Mouse (Mus musculus): ENCODE measurements around the gene Mindy4. TPM values are rescaled to one million over a fixed set of nuclear protein-coding genes. Genes with fewer than 3 reads are reported as not detected.
A peak's percentile ranks its signal among the peaks of the same experiment; 100 is the strongest.

Gene Mindy4
- polyA plus RNA-seq, 1 experiment from 2014 or later = 17.2 TPM

GRCm38 (mm10) chr6:55256500-55257191, 53.5 kb downstream of the Mindy4 start:
- no peak for DNase-seq (ENCODE audit: low spot score)
- no peak overlapping the region for H3K27ac ChIP-seq (replicated peaks; ENCODE audit: low read depth, low read length)
- 81% methylated on average over 13 of the region's 13 CpGs for WGBS

GRCm38 (mm10) chr6:55257246-55257645, 54.1 kb downstream of the Mindy4 start:
- no peak overlapping the region for H3K4me2 ChIP-seq (ENCODE audit: low read depth, severe bottlenecking)
- no peak for ATAC-seq (ENCODE audit: insufficient number of reproducible peaks, low FRiP score, low TSS enrichment, low read depth)
- H3K9me3 ChIP-seq (ENCODE audit: control insufficient read depth, low read length) = no peaks in the 10 kb centered on the region
- H3K4me1 ChIP-seq (ENCODE audit: control insufficient read depth, insufficient read depth, low read length) = peaks cover 20% of the 10 kb centered on the region
- WGBS = 85% methylated on average over 7 of the region's 7 CpGs
- no peaks in the 10 kb centered on the region for H3K27me3 ChIP-seq (ENCODE audit: control insufficient read depth, insufficient read depth, low read length)
- no peak overlapping the region for H3K4me3 ChIP-seq (ENCODE audit: low read depth, low read length)
- H3K27ac ChIP-seq (replicated peaks; ENCODE audit: low read depth, low read length) = no peak overlapping the region
- no peaks in the 10 kb centered on the region for H3K36me3 ChIP-seq (ENCODE audit: control insufficient read depth, insufficient read depth, low read length)
- no peak overlapping the region for H3K9ac ChIP-seq (ENCODE audit: low read length)
- no peak for DNase-seq (ENCODE audit: low spot score)

More at GRCm38 (mm10) chr6:55256500-55257191, 53.5 kb downstream of the Mindy4 start:
- H3K9me3 ChIP-seq (ENCODE audit: control insufficient read depth, low read length) = no peaks in the 10 kb centered on the region
- ATAC-seq (ENCODE audit: insufficient number of reproducible peaks, low FRiP score, low TSS enrichment, low read depth) = no peak
- no peak overlapping the region for H3K4me2 ChIP-seq (ENCODE audit: low read depth, severe bottlenecking)
- no peaks in the 10 kb centered on the region for H3K36me3 ChIP-seq (ENCODE audit: control insufficient read depth, insufficient read depth, low read length)
- H3K4me1 ChIP-seq (ENCODE audit: control insufficient read depth, insufficient read depth, low read length) = peaks cover 20% of the 10 kb centered on the region
- no peak overlapping the region for H3K9ac ChIP-seq (ENCODE audit: low read length)
- H3K27me3 ChIP-seq (ENCODE audit: control insufficient read depth, insufficient read depth, low read length) = no peaks in the 10 kb centered on the region
- no peak overlapping the region for H3K4me3 ChIP-seq (ENCODE audit: low read depth, low read length)

GRCm38 (mm10) chr6:55258428-55259325, 55.5 kb downstream of the Mindy4 start:
- 65% methylated on average over 14 of the region's 14 CpGs for WGBS
- no peaks in the 10 kb centered on the region for H3K27me3 ChIP-seq (ENCODE audit: control insufficient read depth, insufficient read depth, low read length)
- H3K4me1 ChIP-seq (ENCODE audit: control insufficient read depth, insufficient read depth, low read length) = peaks cover 20% of the 10 kb centered on the region
- no peak overlapping the region for H3K4me2 ChIP-seq (ENCODE audit: low read depth, severe bottlenecking)
- no peak overlapping the region for H3K4me3 ChIP-seq (ENCODE audit: low read depth, low read length)
- H3K9me3 ChIP-seq (ENCODE audit: control insufficient read depth, low read length) = no peaks in the 10 kb centered on the region
- no peak overlapping the region for H3K9ac ChIP-seq (ENCODE audit: low read length)
- peak; percentile 37 for DNase-seq (ENCODE audit: low spot score)
- peak overlapping the region; percentile 71 for H3K27ac ChIP-seq (replicated peaks; ENCODE audit: low read depth, low read length)
- no peaks in the 10 kb centered on the region for H3K36me3 ChIP-seq (ENCODE audit: control insufficient read depth, insufficient read depth, low read length)
- ATAC-seq (ENCODE audit: insufficient number of reproducible peaks, low FRiP score, low TSS enrichment, low read depth) = peak; percentile 44; the same call in 1 of the 2 replicates

- Histone ChIP-seq H3K27ac (replicated peaks; ENCODE audit: low read depth, low read length) (no peak overlapping the region), H3K4me1 (ENCODE audit: control insufficient read depth, insufficient read depth, low read length) (peaks cover 20% of the 10 kb centered on the region), H3K9ac (ENCODE audit: low read length) (no peak overlapping the region), H3K4me2 (ENCODE audit: low read depth, severe bottlenecking) (no peak overlapping the region), H3K4me3 (ENCODE audit: low read depth, low read length) (no peak overlapping the region), H3K36me3 (ENCODE audit: control insufficient read depth, insufficient read depth, low read length) (no peaks in the 10 kb centered on the region), H3K27me3 (ENCODE audit: control insufficient read depth, insufficient read depth, low read length) (no peaks in the 10 kb centered on the region), H3K9me3 (ENCODE audit: control insufficient read depth, low read length) (no peaks in the 10 kb centered on the region)
- no peak for ATAC-seq (ENCODE audit: insufficient number of reproducible peaks, low FRiP score, low TSS enrichment, low read depth)
- WGBS = 91% methylated on average over 12 of the region's 12 CpGs
- DNase-seq (ENCODE audit: low spot score) = no peak
Measured at GRCm38 (mm10) chr6:55262161-55262560, 59.0 kb downstream of the Mindy4 start.

- no peaks in the 10 kb centered on the region for H3K36me3 ChIP-seq (ENCODE audit: control insufficient read depth, insufficient read depth, low read length)
- 87% methylated on average over 5 of the region's 5 CpGs for WGBS
Measured at GRCm38 (mm10) chr6:55263490-55264046, 60.4 kb downstream of the Mindy4 start.

GRCm38 (mm10) chr6:55264741-55265366, 61.7 kb downstream of the Mindy4 start:
- WGBS = 86% methylated on average over 7 of the region's 7 CpGs
- H3K4me1 ChIP-seq (ENCODE audit: control insufficient read depth, insufficient read depth, low read length) = peaks cover 7% of the 10 kb centered on the region; the same call in 1 of the 2 replicates
- H3K27ac ChIP-seq (replicated peaks; ENCODE audit: low read depth, low read length) = no peak overlapping the region
- H3K9me3 ChIP-seq (ENCODE audit: control insufficient read depth, low read length) = no peaks in the 10 kb centered on the region
- ATAC-seq (ENCODE audit: insufficient number of reproducible peaks, low FRiP score, low TSS enrichment, low read depth) (no peak), DNase-seq (ENCODE audit: low spot score) (no peak)
- H3K4me3 ChIP-seq (ENCODE audit: low read depth, low read length) = no peak overlapping the region
- no peak overlapping the region for H3K9ac ChIP-seq (ENCODE audit: low read length)
- no peaks in the 10 kb centered on the region for H3K36me3 ChIP-seq (ENCODE audit: control insufficient read depth, insufficient read depth, low read length)
- no peak overlapping the region for H3K4me2 ChIP-seq (ENCODE audit: low read depth, severe bottlenecking)
- H3K27me3 ChIP-seq (ENCODE audit: control insufficient read depth, insufficient read depth, low read length) = no peaks in the 10 kb centered on the region

More at GRCm38 (mm10) chr6:55263490-55264046, 60.4 kb downstream of the Mindy4 start:
- ATAC-seq (ENCODE audit: insufficient number of reproducible peaks, low FRiP score, low TSS enrichment, low read depth) (no peak), DNase-seq (ENCODE audit: low spot score) (no peak)
- Histone ChIP-seq H3K27me3 (ENCODE audit: control insufficient read depth, insufficient read depth, low read length) (no peaks in the 10 kb centered on the region), H3K4me1 (ENCODE audit: control insufficient read depth, insufficient read depth, low read length) (peaks cover 17% of the 10 kb centered on the region), H3K9ac (ENCODE audit: low read length) (no peak overlapping the region), H3K27ac (replicated peaks; ENCODE audit: low read depth, low read length) (no peak overlapping the region), H3K9me3 (ENCODE audit: control insufficient read depth, low read length) (no peaks in the 10 kb centered on the region), H3K4me2 (ENCODE audit: low read depth, severe bottlenecking) (no peak overlapping the region), H3K4me3 (ENCODE audit: low read depth, low read length) (no peak overlapping the region)

- no peak overlapping the region for H3K27ac ChIP-seq (replicated peaks; ENCODE audit: low read depth, low read length)
- DNase-seq (ENCODE audit: low spot score) (no peak), ATAC-seq (ENCODE audit: insufficient number of reproducible peaks, low FRiP score, low TSS enrichment, low read depth) (no peak)
- H3K9ac ChIP-seq (ENCODE audit: low read length) = no peak overlapping the region
- H3K27me3 ChIP-seq (ENCODE audit: control insufficient read depth, insufficient read depth, low read length) = no peaks in the 10 kb centered on the region
- no peaks in the 10 kb centered on the region for H3K4me1 ChIP-seq (ENCODE audit: control insufficient read depth, insufficient read depth, low read length)
- no peak overlapping the region for H3K4me3 ChIP-seq (ENCODE audit: low read depth, low read length)
- WGBS = 88% methylated on average over 7 of the region's 7 CpGs
- no peaks in the 10 kb centered on the region for H3K36me3 ChIP-seq (ENCODE audit: control insufficient read depth, insufficient read depth, low read length)
- H3K4me2 ChIP-seq (ENCODE audit: low read depth, severe bottlenecking) = no peak overlapping the region
- no peaks in the 10 kb centered on the region for H3K9me3 ChIP-seq (ENCODE audit: control insufficient read depth, low read length)
Measured at GRCm38 (mm10) chr6:55272952-55273351, 69.8 kb downstream of the Mindy4 start.

GRCm38 (mm10) chr6:55273463-55273862, 70.3 kb downstream of the Mindy4 start:
- no peak overlapping the region for H3K27ac ChIP-seq (replicated peaks; ENCODE audit: low read depth, low read length)
- H3K4me3 ChIP-seq (ENCODE audit: low read depth, low read length) = no peak overlapping the region
- WGBS = 85% methylated on average over 5 of the region's 5 CpGs
- DNase-seq (ENCODE audit: low spot score) = no peak
- no peaks in the 10 kb centered on the region for H3K4me1 ChIP-seq (ENCODE audit: control insufficient read depth, insufficient read depth, low read length)
- H3K9ac ChIP-seq (ENCODE audit: low read length) = no peak overlapping the region
- H3K9me3 ChIP-seq (ENCODE audit: control insufficient read depth, low read length) = no peaks in the 10 kb centered on the region
- ATAC-seq (ENCODE audit: insufficient number of reproducible peaks, low FRiP score, low TSS enrichment, low read depth) = no peak
- no peaks in the 10 kb centered on the region for H3K36me3 ChIP-seq (ENCODE audit: control insufficient read depth, insufficient read depth, low read length)
- no peaks in the 10 kb centered on the region for H3K27me3 ChIP-seq (ENCODE audit: control insufficient read depth, insufficient read depth, low read length)
- H3K4me2 ChIP-seq (ENCODE audit: low read depth, severe bottlenecking) = no peak overlapping the region
